In the genomic region with DNA sequence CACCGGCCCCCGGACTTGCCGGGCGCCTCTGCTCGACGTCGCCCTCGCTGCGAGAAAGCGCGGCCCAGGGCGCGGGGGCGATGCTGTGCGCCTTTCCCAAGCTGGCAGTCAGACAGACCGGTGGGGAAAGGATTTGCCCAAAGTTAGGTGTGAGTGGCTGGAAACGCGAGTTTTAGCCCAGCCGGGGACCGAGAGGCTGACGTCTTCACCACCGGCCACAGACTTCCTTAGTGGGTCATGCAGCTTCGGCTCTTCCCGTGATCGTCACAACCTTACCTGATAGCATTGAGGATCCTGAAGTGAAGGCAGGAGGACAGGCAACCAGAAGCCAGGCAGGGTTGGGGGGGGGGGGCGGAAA, we compare ENCODE assay signal across 8 mouse cellular contexts. TPM values are rescaled to one million over a fixed set of nuclear protein-coding genes. Genes with fewer than 3 reads are reported as not detected.
DNase-seq lines count a peak whose midpoint lies in the region; ATAC-seq and TF ChIP-seq lines count a peak whose summit lies in the region.

No protein-coding gene starts in this region.

- no peak for TF ChIP-seq POLR2A in cerebellum, adult 2 months (IDR thresholded peaks at IDR 0.05; ENCODE audit: borderline replicate concordance, insufficient read depth, low read length)

- H3K4me2 ChIP-seq in liver, embryonic 15.5 days = peak overlapping the region; percentile 94
- peak overlapping the region; percentile 86 for H3K4me2 ChIP-seq in neural tube, embryonic 15.5 days

- H3K9me3 ChIP-seq in liver, embryonic 15.5 days (replicated peaks) = no peaks in the 10 kb centered on the region
- H3K9me3 ChIP-seq in neural tube, embryonic 15.5 days (replicated peaks) = no peaks in the 10 kb centered on the region

- no peak for TF ChIP-seq CTCF in cerebellum, adult 2 months (IDR thresholded peaks at IDR 0.05; ENCODE audit: borderline replicate concordance, insufficient read depth, low read depth, low read length)

- no peaks in the 10 kb centered on the region for H3K27me3 ChIP-seq in cerebellum, adult 2 months (ENCODE audit: control insufficient read depth, insufficient read depth, low read length)
- no peaks in the 10 kb centered on the region for H3K27me3 ChIP-seq in liver, embryonic 15.5 days
- H3K27me3 ChIP-seq in neural tube, embryonic 15.5 days (replicated peaks) = no peaks in the 10 kb centered on the region

- H3K27ac ChIP-seq in cerebellum, adult 2 months (ENCODE audit: insufficient read depth, low read length) = 0 out of 2 replicates have a peak overlapping the region, but pooled peaks have one; percentile 3
- peak overlapping the region; percentile 83 for H3K27ac ChIP-seq in liver, embryonic 15.5 days (replicated peaks)
- H3K27ac ChIP-seq in neural tube, embryonic 15.5 days (replicated peaks) = peak overlapping the region; percentile 82

- peak in 1 of 2 experiments; percentile 31 for DNase-seq in cerebellum, adult 2 months
- no peak for DNase-seq in cerebellum, postnatal 10 days
- peak; percentile 10 to 17 for DNase-seq in spleen, postnatal 36 days (ENCODE audit: low spot score in 2 of 2)
- no peak for DNase-seq in spleen, adult 12 weeks (ENCODE audit: low spot score)
- no peak for DNase-seq in retina, postnatal 1 day

- peak; percentile 18; the same call in 1 of the 2 replicates for ATAC-seq in granulocyte monocyte progenitor cell, adult 5-6 weeks (replicated peaks; ENCODE audit: poor library complexity, severe bottlenecking)
- peak; percentile 32 for ATAC-seq in liver, embryonic 15.5 days (ENCODE audit: insufficient read depth)
- no peak for ATAC-seq in neural tube, embryonic 15.5 days (ENCODE audit: low FRiP score)

- peak overlapping the region; percentile 82 for H3K4me3 ChIP-seq in cerebellum, adult 2 months (replicated peaks; ENCODE audit: insufficient read depth, low read depth, low read length)
- H3K4me3 ChIP-seq in liver, embryonic 15.5 days (replicated peaks) = peak overlapping the region; percentile 96
- peak overlapping the region; percentile 87 for H3K4me3 ChIP-seq in neural tube, embryonic 15.5 days (replicated peaks)

- H3K36me3 ChIP-seq in liver, embryonic 15.5 days (replicated peaks) = peaks cover 41% of the 10 kb centered on the region
- peaks cover 21% of the 10 kb centered on the region for H3K36me3 ChIP-seq in neural tube, embryonic 15.5 days

- under 1% methylated on average over 26 of the region's 26 CpGs for WGBS in cerebellum, adult 2 months
- under 1% methylated on average over 26 of the region's 26 CpGs for WGBS in liver, embryonic 15.5 days (ENCODE audit: insufficient replicate concordance)
- 2% methylated on average over 26 of the region's 26 CpGs for WGBS in neural tube, embryonic 15.5 days

- H3K4me1 ChIP-seq in cerebellum, adult 2 months (ENCODE audit: control insufficient read depth, insufficient read depth, low read length) = peaks cover 8% of the 10 kb centered on the region; the same call in 1 of the 2 replicates
- H3K4me1 ChIP-seq in liver, embryonic 15.5 days (replicated peaks) = peaks cover 29% of the 10 kb centered on the region
- H3K4me1 ChIP-seq in neural tube, embryonic 15.5 days = peaks cover 24% of the 10 kb centered on the region

- H3K9ac ChIP-seq in liver, embryonic 15.5 days = peak overlapping the region; percentile 98
- H3K9ac ChIP-seq in neural tube, embryonic 15.5 days (replicated peaks) = peak overlapping the region; percentile 91

RNA-seq across cellular contexts. Expression of gene Brap, which starts 0.5 kb away (rescaled TPM):
- 51.2 and 54.4 TPM in 2 replicates for polyA plus RNA-seq in cerebellum, adult 2 months (2012; rRNA removed)
- total RNA-seq in granulocyte monocyte progenitor cell, adult 5-6 weeks (2014; fragmentation: Nextera tagmentation) = 39.4 and 42.1 TPM in 2 replicates
- 50.6 and 56.0 TPM in 2 replicates for total RNA-seq in granulocyte monocyte progenitor cell, adult 5-6 weeks (2017)
- polyA plus RNA-seq in liver, embryonic 15.5 days (2015; fragmentation: Nextera tagmentation; extraction: Ambion mirVana) = 22.1 and 27.5 TPM in 2 replicates
- 38.9 and 42.1 TPM in 2 replicates for polyA plus RNA-seq in neural tube, embryonic 15.5 days (2015; fragmentation: Nextera tagmentation; extraction: Ambion mirVana)

RNA-seq across cellular contexts. Expression of gene Acad10, which starts 0.6 kb away (rescaled TPM):
- polyA plus RNA-seq in cerebellum, adult 2 months (2012; rRNA removed) = 3.6 and 4.0 TPM in 2 replicates
- total RNA-seq in granulocyte monocyte progenitor cell, adult 5-6 weeks (2014; fragmentation: Nextera tagmentation) = 1.7 and 2.7 TPM in 2 replicates
- total RNA-seq in granulocyte monocyte progenitor cell, adult 5-6 weeks (2017) = 2.1 and 4.5 TPM in 2 replicates
- polyA plus RNA-seq in liver, embryonic 15.5 days (2015; fragmentation: Nextera tagmentation; extraction: Ambion mirVana) = 3.2 and 4.0 TPM in 2 replicates
- 0.91 and 1.8 TPM in 2 replicates for polyA plus RNA-seq in neural tube, embryonic 15.5 days (2015; fragmentation: Nextera tagmentation; extraction: Ambion mirVana)

RNA-seq across cellular contexts. Expression of gene Acad12, which starts 42.1 kb away (rescaled TPM):
- 3.8 and 5.3 TPM in 2 replicates for polyA plus RNA-seq in cerebellum, adult 2 months (2012; rRNA removed)
- 0.84 and 2.5 TPM in 2 replicates for total RNA-seq in granulocyte monocyte progenitor cell, adult 5-6 weeks (2014; fragmentation: Nextera tagmentation)
- total RNA-seq in granulocyte monocyte progenitor cell, adult 5-6 weeks (2017) = 2.7 and 3.3 TPM in 2 replicates
- polyA plus RNA-seq in liver, embryonic 15.5 days (2015; fragmentation: Nextera tagmentation; extraction: Ambion mirVana) = 1.2 and 2.4 TPM in 2 replicates
- 1.7 and 1.8 TPM in 2 replicates for polyA plus RNA-seq in neural tube, embryonic 15.5 days (2015; fragmentation: Nextera tagmentation; extraction: Ambion mirVana)

RNA-seq across cellular contexts. Expression of gene Atxn2, which starts 50.3 kb away (rescaled TPM):
- polyA plus RNA-seq in cerebellum, adult 2 months (2012; rRNA removed) = 149 and 165 TPM in 2 replicates
- total RNA-seq in granulocyte monocyte progenitor cell, adult 5-6 weeks (2014; fragmentation: Nextera tagmentation) = 73.0 and 98.5 TPM in 2 replicates
- 30.9 and 41.5 TPM in 2 replicates for total RNA-seq in granulocyte monocyte progenitor cell, adult 5-6 weeks (2017)
- polyA plus RNA-seq in liver, embryonic 15.5 days (2015; fragmentation: Nextera tagmentation; extraction: Ambion mirVana) = 20.4 and 23.0 TPM in 2 replicates
- 70.2 and 100 TPM in 2 replicates for polyA plus RNA-seq in neural tube, embryonic 15.5 days (2015; fragmentation: Nextera tagmentation; extraction: Ambion mirVana)

Comparison
In these comparisons a context has a peak if more than half of its experiments do, and no peak if none do; other contexts are left out.
1. DNase-seq: peak in spleen, postnatal 36 days (2 of 2); none in cerebellum, postnatal 10 days (0 of 2), spleen, adult 12 weeks (single experiment) and retina, postnatal 1 day (single experiment).
2. H3K27ac ChIP-seq: peak in every context shown above with its lines; median percentile 83 in liver, embryonic 15.5 days; 82 in neural tube, embryonic 15.5 days; 3 in cerebellum, adult 2 months.
3. Peak in every context shown above with its lines, with median percentiles within 50 percentile points of each other: H3K4me3 ChIP-seq.